Mouse (Mus musculus): ENCODE results near the gene Hivep1.

Gene Hivep1

GRCm38 (mm10) chr13:42051961-42052695 is at the start of gene Hivep1:
Hivep1 (plus strand) TSS chr13:42052021.
- peak; percentile 61 for DNase-seq

- DNase-seq, result no peak
Measured at GRCm38 (mm10) chr13:42015484-42016045, 36.3 kb upstream of the Hivep1 start.

GRCm38 (mm10) chr13:42016218-42016617 is 35.6 kb upstream of the Hivep1 start:
- DNase-seq, result no peak

- DNase-seq, result no peak
Measured at GRCm38 (mm10) chr13:42018356-42018755, 33.5 kb upstream of the Hivep1 start.

GRCm38 (mm10) chr13:42041203-42041602 is 10.6 kb upstream of the Hivep1 start:
- DNase-seq, result no peak

- DNase-seq, result peak; percentile 24
Measured at GRCm38 (mm10) chr13:42043431-42043830, 8.4 kb upstream of the Hivep1 start.

GRCm38 (mm10) chr13:42048991-42049773 is 2.6 kb upstream of the Hivep1 start:
- DNase-seq, result peak; percentile 39

- DNase-seq, result no peak
Measured at GRCm38 (mm10) chr13:42049774-42050125, 2.1 kb upstream of the Hivep1 start.

- no peak for DNase-seq
Measured at GRCm38 (mm10) chr13:42050160-42050559, 1.7 kb upstream of the Hivep1 start.

- no peak for DNase-seq
Measured at GRCm38 (mm10) chr13:42050880-42051201, 980 bp upstream of the Hivep1 start.

- peak; percentile 96 for DNase-seq
Measured at GRCm38 (mm10) chr13:42051202-42051906, 467 bp upstream of the Hivep1 start.

GRCm38 (mm10) chr13:42052696-42053541 is 1.1 kb downstream of the Hivep1 start:
- DNase-seq, result peak; percentile 54

GRCm38 (mm10) chr13:42053656-42054055 is 1.8 kb downstream of the Hivep1 start:
- DNase-seq, result no peak

GRCm38 (mm10) chr13:42054138-42054537 is 2.3 kb downstream of the Hivep1 start:
- DNase-seq, result no peak

GRCm38 (mm10) chr13:42056712-42057332 is 5.0 kb downstream of the Hivep1 start:
- no peak for DNase-seq

GRCm38 (mm10) chr13:42060846-42061630 is 9.2 kb downstream of the Hivep1 start:
- DNase-seq, result no peak

GRCm38 (mm10) chr13:42064257-42064656 is 12.4 kb downstream of the Hivep1 start:
- no peak for DNase-seq

GRCm38 (mm10) chr13:42070236-42070635 is 18.4 kb downstream of the Hivep1 start:
- no peak for DNase-seq

GRCm38 (mm10) chr13:42071011-42071410 is 19.2 kb downstream of the Hivep1 start:
- no peak for DNase-seq

GRCm38 (mm10) chr13:42073285-42073684 is 21.5 kb downstream of the Hivep1 start:
- no peak for DNase-seq

- no peak for DNase-seq
Measured at GRCm38 (mm10) chr13:42075546-42075945, 23.7 kb downstream of the Hivep1 start.

All from layer of hippocampus, adult 9-11 months (tissue).